In the genomic region with DNA sequence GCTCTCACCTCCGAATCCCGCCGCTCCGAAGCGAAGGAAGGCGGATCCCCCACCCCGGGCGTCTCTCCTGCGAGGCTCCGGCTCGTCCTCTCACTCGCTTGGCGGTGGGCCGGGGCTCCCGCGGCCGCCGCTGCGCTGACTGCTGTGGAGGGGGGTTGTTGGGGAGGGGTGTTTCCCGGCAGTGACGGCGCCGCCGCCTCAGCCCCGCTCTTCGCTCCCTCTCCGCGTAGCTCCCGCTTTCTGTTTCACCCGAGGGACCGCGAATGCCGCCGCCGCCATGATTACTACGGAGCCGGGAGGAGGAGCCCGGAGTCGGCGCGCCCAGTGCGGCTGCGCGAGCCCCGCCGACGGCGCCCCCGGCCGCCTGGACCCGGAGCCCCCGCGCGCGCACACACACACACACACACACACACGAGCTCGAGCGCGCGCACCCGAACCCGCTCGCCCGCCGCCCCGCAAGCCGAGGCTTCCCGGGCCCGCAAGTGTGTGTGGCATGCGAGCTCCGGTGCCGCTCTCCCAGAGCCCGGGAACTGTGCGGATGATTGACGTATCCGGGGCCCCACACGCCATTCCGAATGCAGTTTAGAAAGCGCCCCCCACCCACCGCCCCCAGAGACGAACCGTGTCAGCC, we compare ENCODE assay signal across 1 mouse cellular context.
TF ChIP-seq lines count a peak whose summit lies in the region.

A gene (minus strand): TSS at position 294 of the 631 bp plus-strand sequence.

TF ChIP-seq in CH12.LX, 34 proteins besides CTCF, POLR2A, EP300 and RAD21 (continued from another document):
- TF ChIP-seq MXI1 (IDR thresholded peaks at IDR 0.05; ENCODE audit: low read depth, low read length) = peak; percentile 51
- TF ChIP-seq CHD1 (IDR thresholded peaks at IDR 0.05; ENCODE audit: low read depth, low read length) = no peak
